Mouse (Mus musculus) kidney, postnatal 0 days (tissue): ENCODE measurements around the gene Sim1. TPM values are rescaled to one million over a fixed set of nuclear protein-coding genes. Genes with fewer than 3 reads are reported as not detected.

Source experiments
- ATAC-seq: fragments of 200-750 bp; cut with Nextera tagmentation; replicated peaks from 2 replicates; pipeline ENCODE4 v1.8.0; 2017; ENCODE audit warnings: low read depth, moderate number of reproducible peaks, moderate TSS enrichment, moderate library complexity; ENCODE audit not compliant: low FRiP score
- DNase-seq: peaks from one replicate; pipeline ENCODE4 v3.0.0-alpha.2; 2016; ENCODE audit warnings: low spot score
- H3K27ac ChIP-seq: fragments of 300-500 bp; sonication (generic); 2 replicates; pipeline ENCODE4 v1.5.1; 2014; ENCODE audit warnings: mild to moderate bottlenecking
- H3K27me3 ChIP-seq: fragments of 300-500 bp; sonication (generic); 2 replicates; pipeline ENCODE4 v1.6.1; 2014; ENCODE audit warnings: low read length, mixed read lengths; ENCODE audit not compliant: insufficient read depth
- H3K36me3 ChIP-seq: fragments of 300-500 bp; sonication (generic); 2 replicates; pipeline ENCODE4 v1.6.1; 2014; ENCODE audit warnings: low read length, mixed read lengths; ENCODE audit not compliant: insufficient read depth
- H3K4me1 ChIP-seq: fragments of 300-500 bp; sonication (generic); replicated peaks from 2 replicates; pipeline ENCODE4 v1.6.1; 2014; ENCODE audit warnings: antibody characterized with exemption, low read length, mixed read lengths; ENCODE audit not compliant: insufficient read depth
- H3K4me2 ChIP-seq: fragments of 300-500 bp; sonication (generic); 2 replicates; pipeline ENCODE4 v1.6.1; 2014; ENCODE audit warnings: mild to moderate bottlenecking, low read length, moderate library complexity, mixed read lengths
- H3K4me3 ChIP-seq: fragments of 300-500 bp; sonication (generic); replicated peaks from 2 replicates; pipeline ENCODE4 v1.5.1; 2014; ENCODE audit warnings: low read depth, low read length
- H3K9ac ChIP-seq: fragments of 300-500 bp; sonication (generic); 2 replicates; pipeline ENCODE4 v1.6.1; 2014; ENCODE audit warnings: low read depth, low read length
- H3K9me3 ChIP-seq: fragments of 300-500 bp; sonication (generic); replicated peaks from 2 replicates; pipeline ENCODE4 v1.6.1; 2016; ENCODE audit warnings: low read length, inconsistent platforms, mixed read lengths
- CTCF ChIP-seq: IDR thresholded peaks from 2 replicates; pipeline ENCODE4 v1.5.1; 2016; ENCODE audit warnings: antibody characterized with exemption, low read depth, mild to moderate bottlenecking, moderate library complexity
- WGBS: fragments of 180-500 bp; shearing (Covaris S2); extraction: QIAGEN DNeasy Blood & Tissue Kit; methylation state at CpG from one replicate; pipeline ENCODE4 v1.1.7; 2014; 5-methylcytosine and 5-hydroxymethylcytosine counted together
- polyA plus RNA-seq: library from polyadenylated mRNA; unstranded; fragments of >200 nt; fragmentation: Nextera tagmentation; extraction: Ambion mirVana; gene quantifications from 2 replicates; pipeline ENCODE4 v1.2.1, GENCODE M21; 2015

Gene Sim1
- polyA plus RNA-seq, 1 experiment from 2014 or later: 9.5 TPM

- DNase-seq: peak; percentile 39
These were observed 1.6 kb downstream of the Sim1 start for GRCm38 (mm10) chr10:50895881-50896766.

GRCm38 (mm10) chr10:50896767-50897390, 2.3 kb downstream of the Sim1 start:
- 13% methylated on average over 3 of the region's 3 CpGs for WGBS
- 0 out of 2 replicates have a peak, but pooled peaks cover 4% of the 10 kb centered on the region for H3K4me1 ChIP-seq
- DNase-seq (peak; percentile 35), ATAC-seq (no peak)
- peak overlapping the region; percentile 77 for H3K9ac ChIP-seq
- peak overlapping the region; percentile 53 for H3K4me3 ChIP-seq
- peak overlapping the region; percentile 68 for H3K4me2 ChIP-seq
- no peak for TF ChIP-seq CTCF
- H3K36me3 ChIP-seq: no peaks in the 10 kb centered on the region
- no peaks in the 10 kb centered on the region for H3K9me3 ChIP-seq
- peaks cover 57% of the 10 kb centered on the region for H3K27me3 ChIP-seq
- H3K27ac ChIP-seq: no peak overlapping the region

More at GRCm38 (mm10) chr10:50895881-50896766, 1.6 kb downstream of the Sim1 start:
- peaks cover 57% of the 10 kb centered on the region for H3K27me3 ChIP-seq
- H3K4me1 ChIP-seq: 0 out of 2 replicates have a peak, but pooled peaks cover 4% of the 10 kb centered on the region
- H3K9me3 ChIP-seq: no peaks in the 10 kb centered on the region
- H3K4me3 ChIP-seq: peak overlapping the region; percentile 53
- ATAC-seq: no peak
- peak overlapping the region; percentile 68 for H3K4me2 ChIP-seq
- no peak for TF ChIP-seq CTCF
- peak overlapping the region; percentile 85; the same call in 1 of the 2 replicates for H3K27ac ChIP-seq
- peak overlapping the region; percentile 77 for H3K9ac ChIP-seq
- H3K36me3 ChIP-seq: no peaks in the 10 kb centered on the region
- 3% methylated on average over 21 of the region's 21 CpGs for WGBS

- 0 out of 2 replicates have a peak, but pooled peaks cover 4% of the 10 kb centered on the region for H3K4me1 ChIP-seq
- peak; percentile 64 for TF ChIP-seq CTCF
- 2% methylated on average over 32 of the region's 32 CpGs for WGBS
- DNase-seq (peak; percentile 68), ATAC-seq (no peak)
- peak overlapping the region; percentile 47 for H3K27ac ChIP-seq
- peaks cover 58% of the 10 kb centered on the region for H3K27me3 ChIP-seq
- H3K36me3 ChIP-seq: no peaks in the 10 kb centered on the region
- peak overlapping the region; percentile 53 for H3K4me3 ChIP-seq
- peak overlapping the region; percentile 68 for H3K4me2 ChIP-seq
- H3K9me3 ChIP-seq: no peaks in the 10 kb centered on the region
- peak overlapping the region; percentile 77 for H3K9ac ChIP-seq
These were observed 3.2 kb downstream of the Sim1 start for GRCm38 (mm10) chr10:50897530-50898471.

- no peak overlapping the region for H3K9ac ChIP-seq
- DNase-seq: no peak
These were observed 4.1 kb downstream of the Sim1 start for GRCm38 (mm10) chr10:50898621-50899020.

GRCm38 (mm10) chr10:50899846-50900745, 5.5 kb downstream of the Sim1 start:
- Histone ChIP-seq H3K4me2 (peak overlapping the region; percentile 49), H3K36me3 (no peaks in the 10 kb centered on the region), H3K4me1 (no peaks in the 10 kb centered on the region), H3K9me3 (no peaks in the 10 kb centered on the region), H3K27me3 (peaks cover 51% of the 10 kb centered on the region), H3K27ac (peak overlapping the region; percentile 83; the same call in 1 of the 2 replicates), H3K4me3 (peak overlapping the region; percentile 22), H3K9ac (peak overlapping the region; percentile 46; the same call in 1 of the 2 replicates)
- ATAC-seq (no peak), DNase-seq (peak; percentile 22)
- no peak for TF ChIP-seq CTCF
- 3% methylated on average over 21 of the region's 21 CpGs for WGBS

More at GRCm38 (mm10) chr10:50898621-50899020, 4.1 kb downstream of the Sim1 start:
- H3K4me1 ChIP-seq: 0 out of 2 replicates have a peak, but pooled peaks cover 4% of the 10 kb centered on the region
- 12% methylated on average over 2 of the region's 2 CpGs for WGBS
- peak overlapping the region; percentile 46 for H3K4me2 ChIP-seq
- no peaks in the 10 kb centered on the region for H3K9me3 ChIP-seq
- peaks cover 55% of the 10 kb centered on the region for H3K27me3 ChIP-seq
- TF ChIP-seq CTCF: no peak
- ATAC-seq: no peak
- H3K36me3 ChIP-seq: no peaks in the 10 kb centered on the region
- peak overlapping the region; percentile 53 for H3K4me3 ChIP-seq
- H3K27ac ChIP-seq: no peak overlapping the region
